Mouse (Mus musculus) MEL (cell line): ENCODE data around the gene Aqp12. TPM values are rescaled to one million over a fixed set of nuclear protein-coding genes. Genes with fewer than 3 reads are reported as not detected.

Experiments
- DNase-seq: peaks from one replicate; pipeline ENCODE4 v3.0.0; 2011; ENCODE audit warnings: low read depth, low spot score
- H3K27ac ChIP-seq: 2 replicates; pipeline ENCODE4 v1.5.1; 2012; ENCODE audit warnings: low read depth, mild to moderate bottlenecking, control low read depth, low read length, moderate library complexity; ENCODE audit not compliant: control insufficient read depth
- H3K27me3 ChIP-seq, 2 experiments: fragments of 150-350 bp in 1 of 2; sonication (generic) in 1 of 2; 2 replicates each; pipeline ENCODE4 v1.6.1; 2012; ENCODE audit warnings: low read length in 2 of 2, mild to moderate bottlenecking in 2 of 2, improper control_type of control experiment in 1 of 2, moderate library complexity in 1 of 2; ENCODE audit not compliant: insufficient read depth in 2 of 2, control insufficient read depth in 1 of 2
- H3K36me3 ChIP-seq, 2 experiments: 2 replicates each; pipeline ENCODE4 v1.6.1; 2012 to 2014; ENCODE audit warnings: low read length in 2 of 2, improper control_type of control experiment in 1 of 2, inconsistent platforms in 1 of 2, mild to moderate bottlenecking in 1 of 2; ENCODE audit not compliant: insufficient read depth in 2 of 2, control insufficient read depth in 1 of 2
- H3K4me1 ChIP-seq, 2 experiments: fragments of 150-350 bp in 1 of 2; sonication (generic) in 1 of 2; 2 replicates each; pipeline ENCODE4 v1.6.1; 2012; ENCODE audit warnings: low read length in 2 of 2, improper control_type of control experiment in 1 of 2, mild to moderate bottlenecking in 1 of 2; ENCODE audit not compliant: insufficient read depth in 2 of 2, control insufficient read depth in 1 of 2
- H3K4me3 ChIP-seq, 2 experiments: fragments of 150-350 bp in 1 of 2; sonication (generic) in 1 of 2; 2 replicates each; pipeline ENCODE4 v1.5.1; 2012; ENCODE audit warnings: low read depth in 2 of 2, low read length in 2 of 2, mild to moderate bottlenecking in 2 of 2, moderate library complexity in 2 of 2, control low read depth in 1 of 2, improper control_type of control experiment in 1 of 2; ENCODE audit not compliant: control insufficient read depth in 1 of 2, insufficient read depth in 1 of 2
- H3K79me2 ChIP-seq: 2 replicates; pipeline ENCODE4 v1.6.1; 2012; ENCODE audit warnings: mild to moderate bottlenecking, low read length, moderate library complexity; ENCODE audit not compliant: control insufficient read depth, poor library complexity, insufficient read depth
- H3K9ac ChIP-seq: 2 replicates; pipeline ENCODE4 v1.6.1; 2012; ENCODE audit warnings: low read depth, mild to moderate bottlenecking, control low read depth, low read length, moderate library complexity; ENCODE audit not compliant: control insufficient read depth, poor library complexity, severe bottlenecking
- H3K9me3 ChIP-seq: fragments of 150-350 bp; sonication (generic); replicated peaks from 2 replicates; pipeline ENCODE4 v1.6.1; 2012; ENCODE audit warnings: mild to moderate bottlenecking, low read length, improper control_type of control experiment, moderate library complexity; ENCODE audit not compliant: insufficient read depth
- BHLHE40 ChIP-seq: IDR thresholded peaks from 2 replicates; pipeline ENCODE4 v1.6.1; 2012; ENCODE audit warnings: low read depth, mild to moderate bottlenecking, inconsistent platforms, low read length, improper control_type of control experiment, borderline replicate concordance
- CHD1 ChIP-seq: IDR thresholded peaks from 2 replicates; pipeline ENCODE4 v1.6.1; 2012; ENCODE audit warnings: low read depth, mild to moderate bottlenecking, inconsistent platforms, low read length, improper control_type of control experiment
- CHD2 ChIP-seq: IDR thresholded peaks from 2 replicates; pipeline ENCODE4 v1.6.1; 2011; ENCODE audit warnings: low read length, improper control_type of control experiment
- CTCF ChIP-seq, 3 experiments: IDR thresholded peaks in 2 of 3; conservative IDR thresholded peaks in 1 of 3; 2 replicates each; pipeline ENCODE4 v1.5.1; 2011 to 2012; ENCODE audit warnings: low read length in 3 of 3, low read depth in 2 of 3, mild to moderate bottlenecking in 2 of 3, improper control_type of control experiment in 1 of 3, inconsistent platforms in 1 of 3, mixed read lengths in 1 of 3, moderate library complexity in 1 of 3; ENCODE audit not compliant: control insufficient read depth in 1 of 3, insufficient read depth in 1 of 3, poor library complexity in 1 of 3, severe bottlenecking in 1 of 3
- E2F4 ChIP-seq: IDR thresholded peaks from 2 replicates; pipeline ENCODE4 v1.6.1; 2011; ENCODE audit warnings: low read depth, low read length, improper control_type of control experiment, borderline replicate concordance
- JUND ChIP-seq: IDR thresholded peaks from 2 replicates; pipeline ENCODE4 v1.6.1; 2011; ENCODE audit warnings: low read depth, mild to moderate bottlenecking, improper control_type of control experiment, low read length
- KAT2A ChIP-seq: conservative IDR thresholded peaks from 2 replicates; pipeline ENCODE4 v1.6.1; 2012; ENCODE audit warnings: low read depth, low read length, improper control_type of control experiment, inconsistent platforms
- MAFK ChIP-seq: IDR thresholded peaks from 2 replicates; pipeline ENCODE4 v1.6.1; 2011; ENCODE audit warnings: low read depth, mild to moderate bottlenecking, low read length, improper control_type of control experiment, borderline replicate concordance
- MYB ChIP-seq: IDR thresholded peaks from 2 replicates; pipeline ENCODE4 v1.6.1; 2011; ENCODE audit warnings: mild to moderate bottlenecking, low read depth, low read length, improper control_type of control experiment
- MYC ChIP-seq: IDR thresholded peaks from 2 replicates; pipeline ENCODE4 v1.6.1; 2011; ENCODE audit warnings: low read depth, mild to moderate bottlenecking, low read length, improper control_type of control experiment, moderate library complexity
- NRF1 ChIP-seq: IDR thresholded peaks from 2 replicates; pipeline ENCODE4 v1.6.1; 2014; ENCODE audit warnings: low read depth, mild to moderate bottlenecking, inconsistent platforms, low read length, improper control_type of control experiment, moderate library complexity; ENCODE audit not compliant: poor library complexity, insufficient read depth, severe bottlenecking
- POLR2AphosphoS5 ChIP-seq: IDR thresholded peaks from 2 replicates; pipeline ENCODE4 v1.6.1; 2012; ENCODE audit warnings: low read depth, borderline replicate concordance, mild to moderate bottlenecking, inconsistent platforms, low read length, moderate library complexity, mixed read lengths
- SIN3A ChIP-seq: IDR thresholded peaks from 2 replicates; pipeline ENCODE4 v1.6.1; 2012; ENCODE audit warnings: low read length, improper control_type of control experiment, inconsistent platforms
- TAL1 ChIP-seq: IDR thresholded peaks from 2 replicates; pipeline ENCODE4 v1.6.1; 2012; ENCODE audit warnings: mild to moderate bottlenecking, inconsistent platforms, low read length, moderate library complexity, mixed read lengths
- TBP ChIP-seq: IDR thresholded peaks from 2 replicates; pipeline ENCODE4 v1.8.0; 2011; ENCODE audit warnings: low read depth, low read length, improper control_type of control experiment
- TCF12 ChIP-seq: IDR thresholded peaks from 2 replicates; pipeline ENCODE4 v1.6.1; 2014; ENCODE audit warnings: low read depth, mild to moderate bottlenecking, inconsistent platforms, low read length, improper control_type of control experiment, moderate library complexity
- UBTF ChIP-seq: IDR thresholded peaks from 2 replicates; pipeline ENCODE4 v1.6.1; 2012; ENCODE audit warnings: low read depth, mild to moderate bottlenecking, inconsistent platforms, low read length, improper control_type of control experiment, moderate library complexity, borderline replicate concordance; ENCODE audit not compliant: insufficient read depth
- ZKSCAN1 ChIP-seq: IDR thresholded peaks from 2 replicates; pipeline ENCODE4 v1.6.1; 2012; ENCODE audit warnings: low read depth, mild to moderate bottlenecking, inconsistent platforms, low read length, improper control_type of control experiment, moderate library complexity
- ZNF384 ChIP-seq: IDR thresholded peaks from 2 replicates; pipeline ENCODE4 v1.6.1; 2012; ENCODE audit warnings: low read depth, mild to moderate bottlenecking, inconsistent platforms, low read length, improper control_type of control experiment
- polyA plus RNA-seq, 2 experiments: library from polyadenylated mRNA; stranded (reverse) in 1 of 2; unstranded in 1 of 2; fragments of >175 nt in 1 of 2; fragments of >200 nt in 1 of 2; gene quantifications; 2 replicates each; pipeline versions ENCODE4 v1.2.1 to v1.2.4; 2012; ENCODE audit warnings: low replicate concordance in 2 of 2, low read depth in 1 of 2; ENCODE audit not compliant: insufficient read length in 2 of 2, insufficient read depth in 1 of 2, missing spikeins in 1 of 2
- total RNA-seq: library from RNA; depleted of rRNA; stranded (reverse); fragments of 300-350 nt; gene quantifications from 2 replicates; pipeline ENCODE4 v1.2.3, GENCODE M21; 2012

Gene Aqp12
- total and polyA plus RNA-seq, 3 experiments: not detected

DNA sequence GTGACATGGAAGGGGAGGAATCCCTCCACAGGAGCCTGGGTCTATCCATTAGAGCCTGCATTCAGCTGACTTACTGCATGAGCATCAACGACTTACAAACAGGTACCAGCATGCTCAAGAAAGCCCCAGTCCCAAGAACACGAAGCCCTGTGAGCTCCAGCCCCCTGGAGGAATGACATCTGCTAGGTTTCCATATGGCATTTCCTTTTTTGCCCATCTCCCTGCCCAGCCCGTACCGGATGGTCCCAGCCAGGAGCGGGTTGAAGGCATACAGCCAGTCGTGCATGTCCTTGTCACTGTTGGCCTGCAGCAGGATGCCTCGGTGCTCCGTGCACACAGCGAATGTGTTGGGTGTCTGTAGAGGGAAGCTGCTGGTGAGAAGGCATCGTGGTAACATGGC is 12.6 kb downstream of the Aqp12 start:
- no peak overlapping the region for H3K4me3 ChIP-seq
- H3K36me3 ChIP-seq: no peaks in the 10 kb centered on the region
- TF ChIP-seq TBP (no peak), SIN3A (no peak), TCF12 (no peak), TAL1 (no peak), JUND (no peak), ZNF384 (no peak), MYB (no peak), NRF1 (no peak), E2F4 (no peak), MAFK (no peak), CTCF (IDR thresholded peaks at IDR 0.05 in 2 of 3, conservative IDR thresholded peaks at IDR 0.05 in 1 of 3; ENCODE audit: control insufficient read depth in 1 of 3, insufficient read depth in 1 of 3, low read depth in 2 of 3, low read length in 3 of 3, poor library complexity in 1 of 3, severe bottlenecking in 1 of 3) (no peak), CHD1 (no peak), BHLHE40 (no peak), KAT2A (no peak)
- no peak for DNase-seq
- no peaks in the 10 kb centered on the region for H3K4me1 ChIP-seq
- H3K79me2 ChIP-seq: no peaks in the 10 kb centered on the region
- no peaks in the 10 kb centered on the region for H3K27me3 ChIP-seq
- H3K9me3 ChIP-seq: no peaks in the 10 kb centered on the region
- H3K9ac ChIP-seq: no peak overlapping the region
- no peak overlapping the region for H3K27ac ChIP-seq

DNA sequence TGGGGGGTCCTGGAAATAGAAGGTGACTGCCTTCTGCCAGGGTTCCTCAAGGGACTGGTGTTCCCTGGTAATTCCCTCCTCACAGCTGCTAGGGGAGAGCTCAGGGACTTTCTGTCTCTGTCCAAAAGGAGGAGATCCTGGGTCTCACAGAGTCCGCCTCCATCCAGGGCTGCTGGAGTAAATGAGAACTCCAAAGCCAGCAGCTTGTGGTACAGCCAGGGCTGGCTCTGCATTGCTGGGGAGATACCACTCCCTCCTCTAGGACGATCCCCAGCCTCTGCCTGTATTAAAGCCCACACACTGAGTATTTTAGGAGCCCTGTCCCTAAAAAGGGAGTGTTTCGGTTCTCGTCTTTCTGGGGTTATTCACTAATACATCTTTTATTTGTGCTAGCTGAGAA is 14.5 kb downstream of the Aqp12 start:
- Histone ChIP-seq H3K36me3 (no peaks in the 10 kb centered on the region), H3K27me3 (no peaks in the 10 kb centered on the region)

DNA sequence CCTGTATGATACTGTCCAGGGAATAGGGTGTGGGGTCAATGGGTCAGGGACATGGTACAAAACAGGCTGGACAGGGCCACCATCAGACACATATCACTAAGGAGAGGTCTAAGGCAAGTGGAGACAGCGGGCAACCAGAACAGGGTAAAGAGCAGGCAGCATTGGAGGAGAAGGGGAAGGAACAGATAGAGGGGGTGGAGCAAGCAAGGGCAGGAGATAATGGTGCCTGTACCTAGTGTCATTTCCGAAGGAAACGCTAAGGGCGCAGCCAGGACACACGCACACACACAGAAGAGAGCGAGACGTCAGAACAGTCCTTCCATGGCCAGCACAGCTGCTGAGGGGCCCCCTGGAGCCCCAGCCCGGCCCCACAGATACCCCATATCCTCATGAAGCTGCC is 20.5 kb downstream of the Aqp12 start:
- Histone ChIP-seq H3K4me1 (no peaks in the 10 kb centered on the region), H3K27ac (no peak overlapping the region), H3K9me3 (no peaks in the 10 kb centered on the region), H3K36me3 (no peaks in the 10 kb centered on the region), H3K4me3 (no peak overlapping the region), H3K9ac (no peak overlapping the region), H3K79me2 (no peaks in the 10 kb centered on the region), H3K27me3 (no peaks in the 10 kb centered on the region)
- TF ChIP-seq UBTF: no peak
- TF ChIP-seq BHLHE40: no peak
- TF ChIP-seq CHD2: no peak
- TF ChIP-seq POLR2AphosphoS5: no peak
- DNase-seq: no peak

More for the DNA sequence above, 14.5 kb downstream of the Aqp12 start:
- Histone ChIP-seq H3K9ac (no peak overlapping the region), H3K27ac (no peak overlapping the region), H3K9me3 (no peaks in the 10 kb centered on the region), H3K4me1 (no peaks in the 10 kb centered on the region), H3K4me3 (no peak overlapping the region), H3K79me2 (no peaks in the 10 kb centered on the region)
- DNase-seq: no peak
- no peak for TF ChIP-seq MYC
- TF ChIP-seq ZKSCAN1: no peak
- no peak for TF ChIP-seq ZNF384
- TF ChIP-seq, all 39 proteins: peak for 0
